Mouse (Mus musculus) lung, adult 18-20 months (tissue): ENCODE results near the gene St13.
A peak's percentile ranks its signal among the peaks of the same experiment; 100 is the strongest.

ENCODE experiments used
- DNase-seq, 2 experiments: peaks; one replicate each; pipeline ENCODE4 v3.0.0; 2022; ENCODE audit warnings: mixed read lengths in 2 of 2

The St13 gene

DNA sequence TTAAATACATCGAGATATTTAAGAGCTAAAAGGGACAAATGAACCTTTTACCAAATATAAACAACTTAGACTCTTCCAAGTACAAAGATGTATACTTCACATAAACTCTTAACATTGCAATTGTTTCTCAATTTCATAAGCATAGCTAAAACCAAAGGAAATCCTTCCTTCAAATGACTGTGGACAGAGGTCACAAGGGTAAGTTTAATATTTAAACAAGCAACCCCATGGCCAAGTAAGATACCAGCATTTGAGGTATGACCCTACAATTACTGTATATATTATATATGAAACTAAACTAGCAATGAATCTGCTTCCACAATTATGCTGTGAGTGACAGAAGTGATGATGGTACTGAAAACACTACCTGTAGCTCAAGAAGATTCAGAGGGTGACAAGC is 35.6 kb downstream of the St13 start:
- no peak for DNase-seq

- DNase-seq = no peak
These were observed 37.4 kb downstream of the St13 start for GRCm38 (mm10) chr15:81362501-81362900.

DNA sequence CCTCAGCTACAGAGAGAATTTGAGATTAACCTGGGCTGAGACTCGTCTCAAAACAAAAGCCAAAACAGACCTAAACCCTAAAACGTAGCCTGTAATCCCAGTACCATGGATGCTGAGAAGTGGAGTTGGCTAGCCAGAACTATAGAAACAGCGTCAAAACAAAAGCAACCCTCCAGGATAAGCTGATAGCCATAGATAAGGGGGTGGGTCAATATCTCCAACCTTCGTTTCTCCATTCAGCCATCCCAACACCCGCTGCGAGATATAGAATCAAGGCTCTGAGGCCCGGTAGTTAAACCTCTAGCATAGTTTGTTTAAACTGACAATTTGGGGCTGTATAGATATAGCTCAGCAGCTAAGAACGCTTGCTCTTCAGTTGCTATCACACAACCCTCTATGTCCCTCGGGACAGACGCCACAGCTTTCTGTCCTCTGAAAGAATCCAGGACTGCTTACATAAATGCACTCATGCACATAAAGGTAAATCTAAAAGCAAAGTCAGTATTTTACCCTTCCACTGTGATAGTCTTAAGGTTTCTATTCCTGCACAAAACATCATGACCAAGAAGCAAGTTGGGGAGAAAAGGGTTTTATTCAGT is 38.4 kb downstream of the St13 start:
- DNase-seq = no peak

DNA sequence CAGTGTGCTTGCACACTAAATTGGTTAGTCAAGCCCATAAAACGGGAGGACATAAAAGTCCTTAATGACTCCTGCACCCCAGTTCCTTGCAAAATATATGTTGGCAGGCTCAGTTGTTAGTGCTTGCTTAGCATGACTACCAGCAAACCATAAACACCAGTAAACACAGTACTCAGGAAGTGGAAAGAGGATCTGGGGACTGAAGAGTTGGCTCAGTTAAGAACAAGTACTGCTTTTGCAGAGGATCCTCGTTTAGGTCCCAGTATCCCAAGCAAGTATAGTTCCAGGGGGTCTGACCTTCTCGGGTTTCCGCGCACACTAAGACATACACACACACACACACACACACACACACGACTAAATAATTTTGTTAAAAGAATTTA is 38.9 kb downstream of the St13 start:
- DNase-seq = no peak

GRCm38 (mm10) chr15:81360345-81361021 is 39.4 kb downstream of the St13 start, which contains the start of gene Slc25a17:
TSS of gene Slc25a17 (minus strand) at chr15:81360812.
- DNase-seq = peak; percentile 97 to 98

GRCm38 (mm10) chr15:81359421-81359820 is 40.5 kb downstream of the St13 start:
- DNase-seq = no peak

GRCm38 (mm10) chr15:81358943-81359342 is 40.9 kb downstream of the St13 start:
- no peak for DNase-seq

DNA sequence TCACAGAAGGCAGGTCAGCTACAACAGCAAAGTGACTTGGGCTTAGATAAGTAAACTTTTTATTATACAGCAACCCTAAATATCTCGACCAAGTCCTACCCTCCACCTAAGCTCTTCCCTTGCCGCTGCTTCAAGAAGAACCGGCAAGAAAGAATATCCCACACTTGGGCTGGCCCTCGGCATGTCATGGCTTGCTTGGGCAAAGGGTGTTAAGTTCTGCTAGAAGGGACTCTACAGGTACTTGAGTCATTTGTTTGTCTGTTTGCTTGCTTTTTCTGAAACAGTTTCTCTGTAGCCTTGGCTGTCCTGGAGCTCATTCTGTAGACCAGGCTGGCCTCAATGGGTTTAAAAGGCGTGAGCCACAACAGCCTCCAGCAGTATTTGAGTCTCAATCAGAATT is 42.9 kb downstream of the St13 start:
- no peak for DNase-seq

DNA sequence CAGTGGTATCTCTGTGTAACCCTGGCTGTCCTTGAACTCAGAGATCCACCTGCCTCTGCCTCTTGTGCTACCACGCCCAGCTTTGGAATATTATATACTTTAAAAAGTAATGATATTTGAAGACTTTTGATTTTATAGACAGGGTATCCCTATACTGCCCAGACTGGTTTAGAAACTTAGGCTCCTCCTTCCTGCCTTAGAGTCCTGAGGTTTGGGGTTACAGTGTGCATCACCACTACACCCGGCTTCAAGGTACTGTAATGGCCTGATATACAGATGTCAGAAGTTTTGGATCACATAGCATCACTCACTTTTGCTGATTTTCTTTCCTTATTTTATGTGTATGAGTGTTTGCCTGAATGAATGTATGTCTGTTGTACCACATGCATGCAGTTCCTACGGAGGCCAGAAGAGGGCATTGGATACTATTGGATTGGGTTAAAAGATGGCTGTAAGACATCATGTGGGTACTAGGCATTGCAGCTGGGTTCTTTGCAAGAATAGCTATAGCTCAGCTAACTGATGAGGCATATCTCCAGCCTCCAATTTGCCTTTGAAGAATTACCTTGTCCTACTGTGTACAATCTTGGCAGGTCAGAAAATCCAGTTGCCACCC is 44.6 kb downstream of the St13 start:
- DNase-seq = peak; percentile 27 to 38

- peak in 1 of 2 experiments; percentile 42 for DNase-seq
These were observed 47.2 kb downstream of the St13 start for GRCm38 (mm10) chr15:81352638-81353037.

DNA sequence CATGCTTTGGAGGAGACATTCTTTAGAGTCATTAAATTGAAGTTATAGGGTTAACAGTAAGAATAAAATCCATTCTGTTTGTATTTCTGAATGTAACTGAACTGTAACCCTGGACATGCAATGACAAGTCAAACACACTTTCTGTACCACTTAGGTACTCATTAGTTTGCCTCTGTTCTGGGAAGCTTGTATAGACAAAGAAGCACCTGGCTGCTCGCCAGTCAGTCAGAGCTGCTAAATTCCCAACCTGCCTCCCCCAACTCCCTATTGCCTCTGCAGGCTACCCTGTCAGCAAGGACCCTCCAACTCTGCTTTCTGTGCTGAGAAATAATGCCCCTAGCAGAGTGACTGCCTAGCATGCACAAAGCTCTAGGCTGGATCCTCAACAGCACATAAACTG is 49.5 kb downstream of the St13 start:
- DNase-seq = no peak

DNA sequence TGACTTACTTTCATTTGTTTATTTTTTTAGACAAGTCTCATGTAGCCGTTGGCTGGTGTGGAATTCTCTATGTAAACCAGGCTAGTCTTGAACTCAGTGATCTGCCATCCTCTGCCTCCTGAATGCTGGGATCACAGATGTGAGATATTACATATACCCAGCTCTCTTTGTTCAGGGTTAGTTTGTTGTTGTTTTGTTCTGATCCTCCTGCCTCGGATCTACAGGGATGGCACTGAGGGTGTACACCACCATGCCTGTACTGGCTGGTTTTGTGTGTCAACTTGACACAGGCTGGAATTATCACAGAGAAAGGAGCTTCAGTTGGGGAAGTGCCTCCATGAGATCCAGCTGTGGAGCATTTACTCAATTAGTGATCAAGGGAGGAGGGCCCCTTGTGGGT is 51.5 kb downstream of the St13 start:
- DNase-seq = no peak

DNA sequence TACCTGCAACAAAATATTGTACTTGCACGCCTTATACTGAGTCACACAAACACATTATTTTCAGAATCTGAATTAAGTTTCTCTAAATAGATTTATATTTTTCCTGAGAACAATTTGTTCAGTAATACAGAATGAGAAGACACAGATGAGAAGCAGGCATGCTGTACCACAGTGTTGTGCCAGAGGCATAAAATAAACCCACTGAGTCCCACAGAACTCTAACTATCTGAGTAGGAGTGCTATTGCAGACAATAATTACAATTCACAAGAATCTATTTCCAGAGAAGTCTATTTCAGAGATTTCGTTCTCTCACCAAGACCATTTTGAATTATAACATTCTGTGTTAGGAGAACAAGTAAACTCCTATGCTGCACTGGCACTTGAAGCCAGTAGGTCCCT is 52.4 kb downstream of the St13 start:
- no peak for DNase-seq

- no peak for DNase-seq
These were observed 58.5 kb downstream of the St13 start for GRCm38 (mm10) chr15:81341426-81341825.

- DNase-seq = no peak
These were observed 60.7 kb downstream of the St13 start for GRCm38 (mm10) chr15:81339158-81339557.

GRCm38 (mm10) chr15:81336466-81336865 is 63.4 kb downstream of the St13 start:
- DNase-seq = no peak

DNA sequence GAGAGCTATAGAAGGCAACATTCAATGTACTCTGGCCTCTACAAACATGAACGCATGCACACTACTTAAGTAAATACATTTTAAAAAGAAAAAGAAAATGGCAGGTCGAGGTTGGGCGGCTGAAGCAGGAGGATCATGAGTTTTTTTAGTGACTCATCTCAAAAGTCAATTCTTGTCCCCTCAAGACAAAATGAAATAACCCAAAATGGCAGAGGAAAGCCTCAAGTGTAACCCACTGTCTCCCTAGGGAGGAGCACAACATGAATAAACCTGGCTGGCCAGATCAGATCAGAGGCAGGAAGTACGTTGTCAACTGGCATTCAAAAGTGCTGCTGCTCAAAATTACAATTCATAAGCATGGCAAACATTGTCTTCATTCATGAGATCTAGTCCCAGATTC is 67.4 kb downstream of the St13 start:
- no peak for DNase-seq

- no peak for DNase-seq
These were observed 69.0 kb downstream of the St13 start for GRCm38 (mm10) chr15:81330816-81331433.

- DNase-seq = peak in 1 of 2 experiments; percentile 53
These were observed 70.0 kb downstream of the St13 start for GRCm38 (mm10) chr15:81329721-81330369.

- no peak for DNase-seq
These were observed 72.4 kb downstream of the St13 start for GRCm38 (mm10) chr15:81327501-81327900.

DNA sequence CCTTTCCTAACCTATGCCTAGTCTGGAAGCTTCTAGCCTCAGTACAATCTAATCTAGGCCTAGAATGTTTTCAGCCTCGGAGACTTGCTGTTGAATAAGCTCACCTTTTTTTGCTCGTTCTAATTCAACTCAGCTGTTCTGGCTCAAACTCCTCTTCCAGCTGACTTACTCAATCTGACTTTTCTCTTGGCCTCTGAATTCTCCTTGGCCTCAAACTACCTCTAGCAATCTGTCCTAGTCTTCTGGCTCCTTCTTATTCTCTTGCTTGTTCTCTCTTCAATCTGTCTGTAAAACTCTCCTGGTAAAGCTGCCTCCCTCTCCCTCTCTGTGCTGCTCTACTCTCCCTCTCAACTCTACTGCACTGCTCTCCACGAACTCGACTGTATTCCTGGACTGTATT is 74.9 kb downstream of the St13 start:
- no peak for DNase-seq

GRCm38 (mm10) chr15:81320137-81320536 is 79.7 kb downstream of the St13 start:
- no peak for DNase-seq

GRCm38 (mm10) chr15:81319462-81319861 is 80.4 kb downstream of the St13 start:
- no peak for DNase-seq
